Mouse (Mus musculus) lung, embryonic 14.5 days (tissue): Measurements from ENCODE around the gene Kcnq1. TPM values are rescaled to one million over a fixed set of nuclear protein-coding genes. Genes with fewer than 3 reads are reported as not detected.
A peak's percentile ranks its signal among the peaks of the same experiment; 100 is the strongest.

Experiments used
- ATAC-seq: fragments of 200-750 bp; cut with Nextera tagmentation; 2 replicates; pipeline ENCODE4 v1.8.0; 2017; ENCODE audit warnings: mild to moderate bottlenecking, moderate TSS enrichment, moderate library complexity; ENCODE audit not compliant: insufficient read depth
- DNase-seq: peaks from one replicate; pipeline ENCODE4 v3.0.0-alpha.2; 2015
- H3K27ac ChIP-seq: fragments of 300-500 bp; sonication (generic); 2 replicates; pipeline ENCODE4 v1.5.1; 2014; ENCODE audit warnings: low read depth, mild to moderate bottlenecking, moderate library complexity
- H3K27me3 ChIP-seq: fragments of 300-500 bp; sonication (generic); 2 replicates; pipeline ENCODE4 v1.6.1; 2014; ENCODE audit warnings: low read length, control low read depth; ENCODE audit not compliant: insufficient read depth
- H3K36me3 ChIP-seq: fragments of 300-500 bp; sonication (generic); 2 replicates; pipeline ENCODE4 v1.6.1; 2014; ENCODE audit warnings: control low read depth; ENCODE audit not compliant: insufficient read depth
- H3K4me1 ChIP-seq: fragments of 300-500 bp; sonication (generic); 2 replicates; pipeline ENCODE4 v1.6.1; 2014; ENCODE audit warnings: antibody characterized with exemption, control low read depth; ENCODE audit not compliant: insufficient read depth
- H3K4me2 ChIP-seq: fragments of 300-500 bp; sonication (generic); 2 replicates; pipeline ENCODE4 v1.6.1; 2014; ENCODE audit warnings: mild to moderate bottlenecking
- H3K4me3 ChIP-seq: fragments of 300-500 bp; sonication (generic); 2 replicates; pipeline ENCODE4 v1.5.1; 2014; ENCODE audit warnings: low read depth, low read length
- H3K9ac ChIP-seq: fragments of 300-500 bp; sonication (generic); 2 replicates; pipeline ENCODE4 v1.6.1; 2014
- H3K9me3 ChIP-seq: fragments of 300-500 bp; sonication (generic); 2 replicates; pipeline ENCODE4 v1.6.1; 2016; ENCODE audit warnings: low read depth, low read length, control low read depth
- CTCF ChIP-seq: IDR thresholded peaks from 2 replicates; pipeline ENCODE4 v1.5.1; 2016; ENCODE audit warnings: antibody characterized with exemption, low read depth
- WGBS: fragments of 180-500 bp; shearing (Covaris S2); extraction: QIAGEN DNeasy Blood & Tissue Kit; methylation state at CpG from one replicate; pipeline ENCODE4 v1.1.7; 2014; 5-methylcytosine and 5-hydroxymethylcytosine counted together
- polyA plus RNA-seq: library from polyadenylated mRNA; unstranded; fragments of >200 nt; fragmentation: Nextera tagmentation; extraction: Ambion mirVana; gene quantifications from 2 replicates; pipeline ENCODE4 v1.2.1, GENCODE M21; 2014

Gene Kcnq1
- polyA plus RNA-seq, 1 experiment from 2014 or later = 5.3 TPM

DNA sequence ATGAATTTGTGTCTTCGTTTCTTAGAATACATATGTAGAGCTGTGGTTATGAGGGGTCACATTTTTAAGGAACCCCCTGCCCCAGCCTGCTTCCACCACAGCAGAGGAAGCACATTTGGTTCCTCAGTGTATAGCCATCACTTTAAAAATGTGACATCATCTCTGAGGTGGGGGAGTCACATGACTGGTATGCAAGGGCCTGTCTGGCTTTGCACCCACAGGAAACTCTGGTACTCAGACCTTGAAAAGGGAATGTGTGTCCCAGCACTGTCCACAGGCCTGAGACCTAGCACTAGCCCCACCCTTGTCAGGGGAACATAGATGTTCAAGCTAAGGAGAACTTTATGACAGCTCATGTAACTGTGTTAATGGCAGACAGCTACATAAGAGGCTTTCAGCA lies 243.7 kb downstream of the Kcnq1 start:
- no peak overlapping the region for H3K4me2 ChIP-seq
- no peaks in the 10 kb centered on the region for H3K4me1 ChIP-seq
- H3K4me3 ChIP-seq = no peak overlapping the region
- no peak for DNase-seq
- no peak overlapping the region for H3K9ac ChIP-seq
- ATAC-seq = no peak
- WGBS = 53% methylated on average over 1 of the region's 1 CpGs
- no peaks in the 10 kb centered on the region for H3K27me3 ChIP-seq
- H3K36me3 ChIP-seq = no peaks in the 10 kb centered on the region
- no peak for TF ChIP-seq CTCF
- no peak overlapping the region for H3K27ac ChIP-seq
- no peaks in the 10 kb centered on the region for H3K9me3 ChIP-seq

DNA sequence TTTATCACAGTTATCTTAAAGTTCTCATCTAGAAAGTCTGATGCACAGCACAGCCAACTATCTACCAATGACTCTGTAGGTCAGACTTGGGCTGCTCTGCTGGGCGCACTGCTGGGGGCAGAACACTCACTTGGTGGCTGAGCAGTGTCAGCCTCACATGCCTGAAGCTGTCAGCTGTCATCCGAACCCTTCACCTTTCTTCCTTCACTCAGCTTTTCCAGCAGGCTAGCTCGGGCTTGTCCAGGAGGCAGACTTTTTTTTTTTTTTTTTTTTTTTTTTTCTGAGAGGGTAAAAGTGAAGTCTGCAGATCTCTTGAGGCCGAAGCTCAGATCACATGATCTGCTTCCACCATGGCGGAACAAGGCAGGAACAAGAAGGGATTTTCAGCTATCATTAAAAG lies 249.7 kb downstream of the Kcnq1 start:
- 52% methylated on average over 5 of the region's 5 CpGs for WGBS
- Histone ChIP-seq H3K9me3 (no peaks in the 10 kb centered on the region), H3K4me2 (no peak overlapping the region), H3K4me3 (no peak overlapping the region), H3K36me3 (no peaks in the 10 kb centered on the region), H3K27me3 (no peaks in the 10 kb centered on the region), H3K4me1 (peaks cover 6% of the 10 kb centered on the region; the same call in 1 of the 2 replicates), H3K27ac (no peak overlapping the region), H3K9ac (no peak overlapping the region)
- DNase-seq (no peak), ATAC-seq (no peak)
- no peak for TF ChIP-seq CTCF

GRCm38 (mm10) chr7:143357109-143357508 lies 250.9 kb downstream of the Kcnq1 start:
- ATAC-seq (no peak), DNase-seq (no peak)
- Histone ChIP-seq H3K36me3 (no peaks in the 10 kb centered on the region), H3K4me3 (no peak overlapping the region), H3K4me1 (peaks cover 6% of the 10 kb centered on the region; the same call in 1 of the 2 replicates), H3K4me2 (no peak overlapping the region), H3K27ac (no peak overlapping the region), H3K27me3 (no peaks in the 10 kb centered on the region), H3K9me3 (no peaks in the 10 kb centered on the region), H3K9ac (no peak overlapping the region)
- TF ChIP-seq CTCF = no peak
- 58% methylated on average over 1 of the region's 1 CpGs for WGBS

DNA sequence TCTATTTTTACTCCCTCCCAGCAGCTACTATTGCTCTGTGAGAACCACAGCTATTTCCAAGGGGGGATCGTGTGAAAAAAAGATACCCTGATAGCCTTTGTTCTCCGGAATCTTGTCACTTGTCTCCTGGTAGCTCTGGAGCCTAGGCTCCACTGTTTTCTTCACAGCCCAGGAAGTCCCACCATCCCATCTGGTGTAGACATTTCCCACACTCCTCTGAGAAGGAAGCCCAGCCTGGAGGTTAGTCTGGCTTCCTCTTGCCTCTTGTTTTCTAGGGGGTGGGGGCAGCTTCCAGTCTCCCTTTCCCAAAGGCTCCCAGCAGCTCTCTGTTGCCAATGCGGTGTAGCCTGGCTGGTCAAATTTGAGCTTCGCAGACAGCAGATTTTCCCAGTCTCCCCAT lies 251.7 kb downstream of the Kcnq1 start:
- Histone ChIP-seq H3K4me1 (peaks cover 6% of the 10 kb centered on the region; the same call in 1 of the 2 replicates), H3K9ac (no peak overlapping the region), H3K4me2 (no peak overlapping the region), H3K27ac (peak overlapping the region; percentile 24; the same call in 1 of the 2 replicates), H3K36me3 (no peaks in the 10 kb centered on the region), H3K27me3 (no peaks in the 10 kb centered on the region), H3K9me3 (no peaks in the 10 kb centered on the region), H3K4me3 (no peak overlapping the region)
- DNase-seq (no peak), ATAC-seq (no peak)
- no peak for TF ChIP-seq CTCF
- 55% methylated on average over 4 of the region's 4 CpGs for WGBS

DNA sequence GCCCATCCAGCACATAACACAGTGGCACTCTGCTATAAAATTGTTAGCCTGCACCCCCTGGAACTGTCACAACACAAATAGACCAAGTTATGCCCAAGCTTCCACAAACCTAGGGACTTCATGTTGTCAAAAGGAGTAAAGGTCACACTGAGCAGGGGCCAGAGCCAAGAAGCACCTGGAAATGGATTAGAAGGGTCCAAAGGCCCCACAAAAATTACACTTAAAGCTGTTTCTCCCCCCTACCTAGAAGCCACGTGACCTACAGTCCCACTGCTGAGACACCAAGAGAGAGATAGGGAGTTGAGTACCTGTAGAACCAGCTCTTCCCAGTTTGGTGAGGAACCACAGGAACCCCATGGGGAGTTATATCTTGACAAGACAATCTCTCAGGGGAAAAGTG lies 253.6 kb downstream of the Kcnq1 start:
- Histone ChIP-seq H3K36me3 (no peaks in the 10 kb centered on the region), H3K9me3 (no peaks in the 10 kb centered on the region), H3K9ac (no peak overlapping the region), H3K27me3 (no peaks in the 10 kb centered on the region), H3K4me1 (peaks cover 9% of the 10 kb centered on the region), H3K27ac (no peak overlapping the region), H3K4me3 (no peak overlapping the region), H3K4me2 (no peak overlapping the region)
- 57% methylated on average over 1 of the region's 1 CpGs for WGBS
- ATAC-seq (no peak), DNase-seq (no peak)
- TF ChIP-seq CTCF = no peak

- no peak overlapping the region for H3K4me2 ChIP-seq
- H3K36me3 ChIP-seq = no peaks in the 10 kb centered on the region
- DNase-seq (no peak), ATAC-seq (no peak)
- no peak overlapping the region for H3K9ac ChIP-seq
- H3K27ac ChIP-seq = no peak overlapping the region
- H3K9me3 ChIP-seq = no peaks in the 10 kb centered on the region
- H3K4me3 ChIP-seq = no peak overlapping the region
- WGBS = 65% methylated on average over 5 of the region's 5 CpGs
- peaks cover 19% of the 10 kb centered on the region for H3K4me1 ChIP-seq
- no peaks in the 10 kb centered on the region for H3K27me3 ChIP-seq
- no peak for TF ChIP-seq CTCF
These were observed 254.6 kb downstream of the Kcnq1 start for GRCm38 (mm10) chr7:143360776-143361175.

GRCm38 (mm10) chr7:143364092-143364832 lies 258.1 kb downstream of the Kcnq1 start:
- DNase-seq (peak; percentile 48), ATAC-seq (no peak)
- Histone ChIP-seq H3K4me1 (peaks cover 19% of the 10 kb centered on the region), H3K36me3 (no peaks in the 10 kb centered on the region), H3K4me3 (no peak overlapping the region), H3K4me2 (no peak overlapping the region), H3K27me3 (no peaks in the 10 kb centered on the region), H3K27ac (peak overlapping the region; percentile 42; the same call in 1 of the 2 replicates), H3K9me3 (no peaks in the 10 kb centered on the region), H3K9ac (no peak overlapping the region)
- 70% methylated on average over 7 of the region's 7 CpGs for WGBS
- no peak for TF ChIP-seq CTCF
